Mouse (Mus musculus): ENCODE measurements around the gene Kif1c. TPM values are rescaled to one million over a fixed set of nuclear protein-coding genes. Genes with fewer than 3 reads are reported as not detected.
A peak's percentile ranks its signal among the peaks of the same experiment; 100 is the strongest.
"Not testable (repeated sequence)": the region's sequence is repeated elsewhere in the genome, so short reads cannot be mapped to it uniquely, and the experiment has no call there.

Gene Kif1c
- total RNA-seq, 2 experiments from 2014 or later, result 460 to 537 TPM

- peak; percentile 53 to 60 for DNase-seq
- intact Hi-C loops (cut with DNase I), result loop anchor here (2.0 kb wide), 1 partner anchor 38 kb away; no protein-coding TSS in a partner anchor
Measured at GRCm38 (mm10) chr11:70776830-70777571, 76.7 kb downstream of the Kif1c start.

- DNase-seq, result no peak
- intact Hi-C loops (cut with DNase I), result loop anchor here (2.0 kb wide), 1 partner anchor 37 kb away; no protein-coding TSS in a partner anchor
Measured at GRCm38 (mm10) chr11:70777634-70778033, 77.3 kb downstream of the Kif1c start.

GRCm38 (mm10) chr11:70778058-70778457 lies 77.7 kb downstream of the Kif1c start:
- intact Hi-C loops (cut with DNase I); DNase-seq: not testable (repeated sequence)

Small RNA genes within 50 kb of the gene (microRNA-seq; reads per million reads assigned to microRNA genes)
- gene Gm22760 (0 reads per million in 2 experiments), gene Mir6925 (0 reads per million in 2 experiments)

Other genes starting within 250 kb of the Kif1c start
- gene Med11, start 248.6 kb upstream of the Kif1c start, total RNA-seq (2021), result 1 to 10 TPM; 4.2 to 6.8 TPM
- under 1 TPM; 0.10 to 0.61 TPM for gene Zmynd15, start 241.1 kb upstream of the Kif1c start, total RNA-seq (2021)
- gene Cxcl16, start 240.6 kb upstream of the Kif1c start, total RNA-seq (2021), result 1 to 10 TPM; 1.4 to 1.5 TPM
- gene Tm4sf5, start 195.3 kb upstream of the Kif1c start, total RNA-seq (2021), result not detected
- not detected for gene Vmo1, start 185.9 kb upstream of the Kif1c start, total RNA-seq (2021)
- not detected for gene Gltpd2, start 181.4 kb upstream of the Kif1c start, total RNA-seq (2021)
- gene Psmb6, start 175.2 kb upstream of the Kif1c start, total RNA-seq (2021), result 100 to 1,000 TPM; 242 TPM
- not detected for gene Gm40193, start 167.6 kb upstream of the Kif1c start, total RNA-seq (2021)
- 10 to 100 TPM; 15.0 to 17.2 TPM for gene Pld2, start 160.5 kb upstream of the Kif1c start, total RNA-seq (2021)
- 10 to 100 TPM; 28.0 to 31.1 TPM for gene Mink1, start 137.7 kb upstream of the Kif1c start, total RNA-seq (2021)
- not detected for gene 4930544D05Rik, start 84.7 kb upstream of the Kif1c start, total RNA-seq (2021)
- gene Chrne, start 81.3 kb upstream of the Kif1c start, total RNA-seq (2021), result 10 to 100 TPM; 18.0 to 28.1 TPM
- gene Gp1ba, start 61.4 kb upstream of the Kif1c start, total RNA-seq (2021), result not detected
- gene Rnf167, start 53.3 kb upstream of the Kif1c start, total RNA-seq (2021), result 10 to 100 TPM; 27.3 to 33.8 TPM
- 100 to 1,000 TPM; 308 to 309 TPM for gene Slc25a11, start 53.1 kb upstream of the Kif1c start, total RNA-seq (2021)
- 100 to 1,000 TPM; 288 to 339 TPM for gene Pfn1, start 45.9 kb upstream of the Kif1c start, total RNA-seq (2021)
- 1,000 to 10,000 TPM; 8,161 to 9,332 TPM for gene Eno3, start 43.3 kb upstream of the Kif1c start, total RNA-seq (2021)
- gene Spag7, start 31.1 kb upstream of the Kif1c start, total RNA-seq (2021), result 10 to 100 TPM; 78.9 to 81.6 TPM
- gene Camta2, start 12.4 kb upstream of the Kif1c start, total RNA-seq (2021), result 10 to 100 TPM; 36.8 to 38.8 TPM
- 1 to 10 TPM; 3.7 to 4.5 TPM for gene Inca1, start 393 bp upstream of the Kif1c start, total RNA-seq (2021)
- 10 to 100 TPM in 1 of 2 experiments, 1 to 10 TPM in 1; 7.4 to 11.4 TPM for gene Zfp3, start 63.7 kb downstream of the Kif1c start, total RNA-seq (2021)
- not detected for gene Scimp, start 112.0 kb downstream of the Kif1c start, total RNA-seq (2021)
- gene Rabep1, start 144.2 kb downstream of the Kif1c start, total RNA-seq (2021), result 10 to 100 TPM; 27.0 to 31.3 TPM